Mouse (Mus musculus): ENCODE measurements at regions not wholly inside any gene's neighbourhood (a gene's known extent, or its start where the extent isn't known, plus 50 kb on each side); places are given as distances from the start of the nearest gene placed in this dataset.

GRCm38 (mm10) chr1:121177908-121178311 lies 154.5 kb downstream of the Insig2 start:
- peak; percentile 63 for DNase-seq

GRCm38 (mm10) chr1:121178611-121179245 lies 153.7 kb downstream of the Insig2 start:
- peak; percentile 41 for DNase-seq

GRCm38 (mm10) chr1:121180273-121181030 lies 151.9 kb downstream of the Insig2 start:
- peak; percentile 92 for DNase-seq

GRCm38 (mm10) chr1:121188895-121189294 lies 143.5 kb downstream of the Insig2 start:
- no peak for DNase-seq

GRCm38 (mm10) chr1:121194800-121195199 lies 137.6 kb downstream of the Insig2 start:
- no peak for DNase-seq

GRCm38 (mm10) chr1:121215843-121216242 lies 116.5 kb downstream of the Insig2 start:
- peak; percentile 50 for DNase-seq

GRCm38 (mm10) chr1:121224250-121224649 lies 108.1 kb downstream of the Insig2 start:
- DNase-seq = no peak

GRCm38 (mm10) chr1:121226466-121227232 lies 105.7 kb downstream of the Insig2 start:
- peak; percentile 27 for DNase-seq

- DNase-seq = peak; percentile 11
Measured at GRCm38 (mm10) chr1:121227233-121227594, 105.2 kb downstream of the Insig2 start.

GRCm38 (mm10) chr1:121243576-121243975 lies 88.8 kb downstream of the Insig2 start:
- peak; percentile 27 for DNase-seq

- DNase-seq = no peak
Measured at GRCm38 (mm10) chr1:121247556-121247955, 84.8 kb downstream of the Insig2 start.

GRCm38 (mm10) chr1:121249081-121249480 lies 83.3 kb downstream of the Insig2 start:
- peak; percentile 32 for DNase-seq

- no peak for DNase-seq
Measured at GRCm38 (mm10) chr1:121250686-121251085, 81.7 kb downstream of the Insig2 start.

- DNase-seq = no peak
Measured at GRCm38 (mm10) chr1:121252056-121252455, 80.3 kb downstream of the Insig2 start.

GRCm38 (mm10) chr1:121254196-121254595 lies 78.2 kb downstream of the Insig2 start:
- no peak for DNase-seq
